Mouse (Mus musculus): Measurements from ENCODE around the gene Dhdh.
"Not testable (repeated sequence)": the region's sequence is repeated elsewhere in the genome, so short reads cannot be mapped to it uniquely, and the experiment has no call there.

The Dhdh gene

GRCm38 (mm10) chr7:45481374-45481927 lies 7.2 kb downstream of the Dhdh start, which contains the start of gene Tulp2:
Tulp2 (plus strand) TSS chr7:45481877.
- in situ Hi-C loops (cut with MboI; ENCODE audit: low pct_unique_long_range_greater_than_20kb in 1 of 2, low sequenced_read_pairs in 2 of 2, unreplicated experiment in 1 of 2) = no loop called here

- in situ Hi-C loops (cut with MboI; ENCODE audit: low pct_unique_long_range_greater_than_20kb in 1 of 2, low sequenced_read_pairs in 2 of 2, unreplicated experiment in 1 of 2) = not testable (repeated sequence)
Measured at GRCm38 (mm10) chr7:45480310-45480709, 8.3 kb downstream of the Dhdh start.

GRCm38 (mm10) chr7:45478774-45479173 lies 9.8 kb downstream of the Dhdh start:
- in situ Hi-C loops (cut with MboI; ENCODE audit: low pct_unique_long_range_greater_than_20kb in 1 of 2, low sequenced_read_pairs in 2 of 2, unreplicated experiment in 1 of 2) = no loop called here

GRCm38 (mm10) chr7:45477003-45477402 lies 11.6 kb downstream of the Dhdh start:
- in situ Hi-C loops (cut with MboI; ENCODE audit: low pct_unique_long_range_greater_than_20kb in 1 of 2, low sequenced_read_pairs in 2 of 2, unreplicated experiment in 1 of 2) = no loop called here

- in situ Hi-C loops (cut with MboI; ENCODE audit: low pct_unique_long_range_greater_than_20kb in 1 of 2, low sequenced_read_pairs in 2 of 2, unreplicated experiment in 1 of 2) = no loop called here
Measured at GRCm38 (mm10) chr7:45476453-45476852, 12.2 kb downstream of the Dhdh start.

- in situ Hi-C loops (cut with MboI; ENCODE audit: low pct_unique_long_range_greater_than_20kb in 1 of 2, low sequenced_read_pairs in 2 of 2, unreplicated experiment in 1 of 2) = no loop called here
Measured at GRCm38 (mm10) chr7:45475291-45475969, 13.2 kb downstream of the Dhdh start.

GRCm38 (mm10) chr7:45470869-45471268 lies 17.7 kb downstream of the Dhdh start:
- in situ Hi-C loops (cut with MboI; ENCODE audit: low pct_unique_long_range_greater_than_20kb in 1 of 2, low sequenced_read_pairs in 2 of 2, unreplicated experiment in 1 of 2) = no loop called here

GRCm38 (mm10) chr7:45467090-45467670 lies 21.4 kb downstream of the Dhdh start:
- in situ Hi-C loops (cut with MboI; ENCODE audit: low pct_unique_long_range_greater_than_20kb in 1 of 2, low sequenced_read_pairs in 2 of 2, unreplicated experiment in 1 of 2) = loop anchor here in 1 of 2 experiments (5.0 kb wide), 1 partner anchor 125 kb away; no protein-coding TSS in a partner anchor

- in situ Hi-C loops (cut with MboI; ENCODE audit: low pct_unique_long_range_greater_than_20kb in 1 of 2, low sequenced_read_pairs in 2 of 2, unreplicated experiment in 1 of 2) = loop anchor here in 1 of 2 experiments (5.0 kb wide), 1 partner anchor 126 kb away; no protein-coding TSS in a partner anchor
Measured at GRCm38 (mm10) chr7:45466283-45467089, 22.1 kb downstream of the Dhdh start, which contains the start of gene Bax. Bax (minus strand) TSS chr7:45466898.

GRCm38 (mm10) chr7:45465549-45465948 lies 23.1 kb downstream of the Dhdh start:
- in situ Hi-C loops (cut with MboI; ENCODE audit: low pct_unique_long_range_greater_than_20kb in 1 of 2, low sequenced_read_pairs in 2 of 2, unreplicated experiment in 1 of 2) = loop anchor here in 1 of 2 experiments (5.0 kb wide), 1 partner anchor 127 kb away; no protein-coding TSS in a partner anchor

- in situ Hi-C loops (cut with MboI; ENCODE audit: low pct_unique_long_range_greater_than_20kb in 1 of 2, low sequenced_read_pairs in 2 of 2, unreplicated experiment in 1 of 2) = loop anchor here in 1 of 2 experiments (5.0 kb wide), 1 partner anchor 127 kb away; no protein-coding TSS in a partner anchor
Measured at GRCm38 (mm10) chr7:45465112-45465511, 23.5 kb downstream of the Dhdh start.

GRCm38 (mm10) chr7:45463987-45464778 lies 24.4 kb downstream of the Dhdh start:
- in situ Hi-C loops (cut with MboI; ENCODE audit: low pct_unique_long_range_greater_than_20kb in 1 of 2, low sequenced_read_pairs in 2 of 2, unreplicated experiment in 1 of 2) = no loop called here

GRCm38 (mm10) chr7:45462868-45463267 lies 25.7 kb downstream of the Dhdh start:
- in situ Hi-C loops (cut with MboI; ENCODE audit: low pct_unique_long_range_greater_than_20kb in 1 of 2, low sequenced_read_pairs in 2 of 2, unreplicated experiment in 1 of 2) = not testable (repeated sequence)

GRCm38 (mm10) chr7:45462325-45462724 lies 26.3 kb downstream of the Dhdh start:
- in situ Hi-C loops (cut with MboI; ENCODE audit: low pct_unique_long_range_greater_than_20kb in 1 of 2, low sequenced_read_pairs in 2 of 2, unreplicated experiment in 1 of 2) = no loop called here

- in situ Hi-C loops (cut with MboI; ENCODE audit: low pct_unique_long_range_greater_than_20kb in 1 of 2, low sequenced_read_pairs in 2 of 2, unreplicated experiment in 1 of 2) = no loop called here
Measured at GRCm38 (mm10) chr7:45461781-45462180, 26.8 kb downstream of the Dhdh start.

GRCm38 (mm10) chr7:45461326-45461725 lies 27.3 kb downstream of the Dhdh start:
- in situ Hi-C loops (cut with MboI; ENCODE audit: low pct_unique_long_range_greater_than_20kb in 1 of 2, low sequenced_read_pairs in 2 of 2, unreplicated experiment in 1 of 2) = no loop called here

GRCm38 (mm10) chr7:45460860-45461314 lies 27.7 kb downstream of the Dhdh start:
- in situ Hi-C loops (cut with MboI; ENCODE audit: low pct_unique_long_range_greater_than_20kb in 1 of 2, low sequenced_read_pairs in 2 of 2, unreplicated experiment in 1 of 2) = no loop called here

- in situ Hi-C loops (cut with MboI; ENCODE audit: low pct_unique_long_range_greater_than_20kb in 1 of 2, low sequenced_read_pairs in 2 of 2, unreplicated experiment in 1 of 2) = no loop called here
Measured at GRCm38 (mm10) chr7:45460377-45460776, 28.2 kb downstream of the Dhdh start.
